Mouse (Mus musculus) MEL (cell line): ENCODE results near the gene Enc1. TPM values are rescaled to one million over a fixed set of nuclear protein-coding genes. Genes with fewer than 3 reads are reported as not detected.

Experiments
- DNase-seq: peaks from one replicate; pipeline ENCODE4 v3.0.0; 2011; ENCODE audit warnings: low read depth, low spot score
- H3K27ac ChIP-seq: 2 replicates; pipeline ENCODE4 v1.5.1; 2012; ENCODE audit warnings: low read depth, mild to moderate bottlenecking, control low read depth, low read length, moderate library complexity; ENCODE audit not compliant: control insufficient read depth
- H3K27me3 ChIP-seq, 2 experiments: fragments of 150-350 bp in 1 of 2; sonication (generic) in 1 of 2; 2 replicates each; pipeline ENCODE4 v1.6.1; 2012; ENCODE audit warnings: low read length in 2 of 2, mild to moderate bottlenecking in 2 of 2, improper control_type of control experiment in 1 of 2, moderate library complexity in 1 of 2; ENCODE audit not compliant: insufficient read depth in 2 of 2, control insufficient read depth in 1 of 2
- H3K36me3 ChIP-seq, 2 experiments: 2 replicates each; pipeline ENCODE4 v1.6.1; 2012 to 2014; ENCODE audit warnings: low read length in 2 of 2, improper control_type of control experiment in 1 of 2, inconsistent platforms in 1 of 2, mild to moderate bottlenecking in 1 of 2; ENCODE audit not compliant: insufficient read depth in 2 of 2, control insufficient read depth in 1 of 2
- H3K4me1 ChIP-seq, 2 experiments: fragments of 150-350 bp in 1 of 2; sonication (generic) in 1 of 2; 2 replicates each; pipeline ENCODE4 v1.6.1; 2012; ENCODE audit warnings: low read length in 2 of 2, improper control_type of control experiment in 1 of 2, mild to moderate bottlenecking in 1 of 2; ENCODE audit not compliant: insufficient read depth in 2 of 2, control insufficient read depth in 1 of 2
- H3K4me3 ChIP-seq, 2 experiments: fragments of 150-350 bp in 1 of 2; sonication (generic) in 1 of 2; 2 replicates each; pipeline ENCODE4 v1.5.1; 2012; ENCODE audit warnings: low read depth in 2 of 2, low read length in 2 of 2, mild to moderate bottlenecking in 2 of 2, moderate library complexity in 2 of 2, control low read depth in 1 of 2, improper control_type of control experiment in 1 of 2; ENCODE audit not compliant: control insufficient read depth in 1 of 2, insufficient read depth in 1 of 2
- H3K79me2 ChIP-seq: 2 replicates; pipeline ENCODE4 v1.6.1; 2012; ENCODE audit warnings: mild to moderate bottlenecking, low read length, moderate library complexity; ENCODE audit not compliant: control insufficient read depth, poor library complexity, insufficient read depth
- H3K9ac ChIP-seq: 2 replicates; pipeline ENCODE4 v1.6.1; 2012; ENCODE audit warnings: low read depth, mild to moderate bottlenecking, control low read depth, low read length, moderate library complexity; ENCODE audit not compliant: control insufficient read depth, poor library complexity, severe bottlenecking
- H3K9me3 ChIP-seq: fragments of 150-350 bp; sonication (generic); replicated peaks from 2 replicates; pipeline ENCODE4 v1.6.1; 2012; ENCODE audit warnings: mild to moderate bottlenecking, low read length, improper control_type of control experiment, moderate library complexity; ENCODE audit not compliant: insufficient read depth
- BHLHE40 ChIP-seq: IDR thresholded peaks from 2 replicates; pipeline ENCODE4 v1.6.1; 2012; ENCODE audit warnings: low read depth, mild to moderate bottlenecking, inconsistent platforms, low read length, improper control_type of control experiment, borderline replicate concordance
- CTCF ChIP-seq, 3 experiments: IDR thresholded peaks in 2 of 3; conservative IDR thresholded peaks in 1 of 3; 2 replicates each; pipeline ENCODE4 v1.5.1; 2011 to 2012; ENCODE audit warnings: low read length in 3 of 3, low read depth in 2 of 3, mild to moderate bottlenecking in 2 of 3, improper control_type of control experiment in 1 of 3, inconsistent platforms in 1 of 3, mixed read lengths in 1 of 3, moderate library complexity in 1 of 3; ENCODE audit not compliant: control insufficient read depth in 1 of 3, insufficient read depth in 1 of 3, poor library complexity in 1 of 3, severe bottlenecking in 1 of 3
- E2F4 ChIP-seq: IDR thresholded peaks from 2 replicates; pipeline ENCODE4 v1.6.1; 2011; ENCODE audit warnings: low read depth, low read length, improper control_type of control experiment, borderline replicate concordance
- ELF1 ChIP-seq: IDR thresholded peaks from 2 replicates; pipeline ENCODE4 v1.6.1; 2014; ENCODE audit warnings: low read depth, mild to moderate bottlenecking, inconsistent platforms, low read length, improper control_type of control experiment, moderate library complexity
- ETS1 ChIP-seq: IDR thresholded peaks from 2 replicates; pipeline ENCODE4 v1.6.1; 2012; ENCODE audit warnings: low read depth, mild to moderate bottlenecking, inconsistent platforms, low read length, improper control_type of control experiment, moderate library complexity
- GATA1 ChIP-seq: IDR thresholded peaks from 2 replicates; pipeline ENCODE4 v1.6.1; 2011; ENCODE audit warnings: low read depth, low read length, improper control_type of control experiment
- JUND ChIP-seq: IDR thresholded peaks from 2 replicates; pipeline ENCODE4 v1.6.1; 2011; ENCODE audit warnings: low read depth, mild to moderate bottlenecking, improper control_type of control experiment, low read length
- MAX ChIP-seq: IDR thresholded peaks from 2 replicates; pipeline ENCODE4 v1.6.1; 2011; ENCODE audit warnings: low read length, improper control_type of control experiment
- MXI1 ChIP-seq: IDR thresholded peaks from 2 replicates; pipeline ENCODE4 v1.6.1; 2011; ENCODE audit warnings: mild to moderate bottlenecking, low read depth, low read length, improper control_type of control experiment
- MYB ChIP-seq: IDR thresholded peaks from 2 replicates; pipeline ENCODE4 v1.6.1; 2011; ENCODE audit warnings: mild to moderate bottlenecking, low read depth, low read length, improper control_type of control experiment
- NELFE ChIP-seq: IDR thresholded peaks from 2 replicates; pipeline ENCODE4 v1.6.1; 2011; ENCODE audit warnings: low read depth, low read length, improper control_type of control experiment
- NRF1 ChIP-seq: IDR thresholded peaks from 2 replicates; pipeline ENCODE4 v1.6.1; 2014; ENCODE audit warnings: low read depth, mild to moderate bottlenecking, inconsistent platforms, low read length, improper control_type of control experiment, moderate library complexity; ENCODE audit not compliant: poor library complexity, insufficient read depth, severe bottlenecking
- POLR2A ChIP-seq, 2 experiments: IDR thresholded peaks; 2 replicates each; pipeline ENCODE4 v1.6.1; 2011 to 2012; ENCODE audit warnings: low read length in 2 of 2, mild to moderate bottlenecking in 2 of 2, control low read depth in 1 of 2, improper control_type of control experiment in 1 of 2, low read depth in 1 of 2, moderate library complexity in 1 of 2; ENCODE audit not compliant: control insufficient read depth in 1 of 2, insufficient read depth in 1 of 2, poor library complexity in 1 of 2
- POLR2AphosphoS2 ChIP-seq: IDR thresholded peaks from 2 replicates; pipeline ENCODE4 v1.6.1; 2011; ENCODE audit warnings: low read length, improper control_type of control experiment
- POLR2AphosphoS5 ChIP-seq: IDR thresholded peaks from 2 replicates; pipeline ENCODE4 v1.6.1; 2012; ENCODE audit warnings: low read depth, borderline replicate concordance, mild to moderate bottlenecking, inconsistent platforms, low read length, moderate library complexity, mixed read lengths
- RAD21 ChIP-seq: IDR thresholded peaks from 2 replicates; pipeline ENCODE4 v1.6.1; 2011; ENCODE audit warnings: mild to moderate bottlenecking, low read depth, low read length, improper control_type of control experiment
- RCOR1 ChIP-seq: IDR thresholded peaks from 2 replicates; pipeline ENCODE4 v1.6.1; 2012; ENCODE audit warnings: low read depth, mild to moderate bottlenecking, inconsistent platforms, low read length, improper control_type of control experiment
- SMC3 ChIP-seq: IDR thresholded peaks from 2 replicates; pipeline ENCODE4 v1.6.1; 2011; ENCODE audit warnings: low read depth, low read length, improper control_type of control experiment
- TAL1 ChIP-seq: IDR thresholded peaks from 2 replicates; pipeline ENCODE4 v1.6.1; 2012; ENCODE audit warnings: mild to moderate bottlenecking, inconsistent platforms, low read length, moderate library complexity, mixed read lengths
- TBP ChIP-seq: IDR thresholded peaks from 2 replicates; pipeline ENCODE4 v1.8.0; 2011; ENCODE audit warnings: low read depth, low read length, improper control_type of control experiment
- UBTF ChIP-seq: IDR thresholded peaks from 2 replicates; pipeline ENCODE4 v1.6.1; 2012; ENCODE audit warnings: low read depth, mild to moderate bottlenecking, inconsistent platforms, low read length, improper control_type of control experiment, moderate library complexity, borderline replicate concordance; ENCODE audit not compliant: insufficient read depth
- USF1 ChIP-seq: IDR thresholded peaks from 2 replicates; pipeline ENCODE4 v1.6.1; 2014; ENCODE audit warnings: low read depth, mild to moderate bottlenecking, inconsistent platforms, low read length, improper control_type of control experiment, moderate library complexity
- USF2 ChIP-seq, 2 experiments: IDR thresholded peaks; 2 replicates each; pipeline ENCODE4 v1.6.1; 2011 to 2012; ENCODE audit warnings: improper control_type of control experiment in 2 of 2, low read length in 2 of 2, borderline replicate concordance in 1 of 2, inconsistent platforms in 1 of 2, low read depth in 1 of 2, mild to moderate bottlenecking in 1 of 2; ENCODE audit not compliant: insufficient read depth in 1 of 2
- ZC3H11A ChIP-seq: IDR thresholded peaks from 2 replicates; pipeline ENCODE4 v1.6.1; 2012; ENCODE audit warnings: low read depth, mild to moderate bottlenecking, inconsistent platforms, low read length, improper control_type of control experiment
- ZMIZ1 ChIP-seq: IDR thresholded peaks from 2 replicates; pipeline ENCODE4 v1.6.1; 2012; ENCODE audit warnings: low read depth, mild to moderate bottlenecking, inconsistent platforms, low read length, improper control_type of control experiment, moderate library complexity
- ZNF384 ChIP-seq: IDR thresholded peaks from 2 replicates; pipeline ENCODE4 v1.6.1; 2012; ENCODE audit warnings: low read depth, mild to moderate bottlenecking, inconsistent platforms, low read length, improper control_type of control experiment
- polyA plus RNA-seq, 2 experiments: library from polyadenylated mRNA; stranded (reverse) in 1 of 2; unstranded in 1 of 2; fragments of >175 nt in 1 of 2; fragments of >200 nt in 1 of 2; gene quantifications; 2 replicates each; pipeline versions ENCODE4 v1.2.1 to v1.2.4; 2012; ENCODE audit warnings: low replicate concordance in 2 of 2, low read depth in 1 of 2; ENCODE audit not compliant: insufficient read length in 2 of 2, insufficient read depth in 1 of 2, missing spikeins in 1 of 2
- total RNA-seq: library from RNA; depleted of rRNA; stranded (reverse); fragments of 300-350 nt; gene quantifications from 2 replicates; pipeline ENCODE4 v1.2.3, GENCODE M21; 2012

Enc1 gene
- total and polyA plus RNA-seq, 3 experiments, result not detected

GRCm38 (mm10) chr13:97233092-97233491 lies 7.8 kb upstream of the Enc1 start:
- Histone ChIP-seq H3K36me3 (no peaks in the 10 kb centered on the region), H3K9me3 (no peaks in the 10 kb centered on the region), H3K4me1 (no peaks in the 10 kb centered on the region), H3K9ac (no peak overlapping the region), H3K27me3 (no peaks in the 10 kb centered on the region), H3K27ac (no peak overlapping the region)
- TF ChIP-seq CTCF (IDR thresholded peaks at IDR 0.05 in 2 of 3, conservative IDR thresholded peaks at IDR 0.05 in 1 of 3; ENCODE audit: control insufficient read depth in 1 of 3, insufficient read depth in 1 of 3, low read depth in 2 of 3, low read length in 3 of 3, poor library complexity in 1 of 3, severe bottlenecking in 1 of 3), result peak in 2 of 3 experiments; percentile 24 to 50; a peak in 3 of 6 replicates
- peak; percentile 56 for TF ChIP-seq RAD21
- TF ChIP-seq RCOR1, result no peak
- no peak; the same call in 1 of the 2 replicates for TF ChIP-seq ZC3H11A
- TF ChIP-seq ZMIZ1, result no peak
- TF ChIP-seq SMC3, result peak; percentile 51
- TF ChIP-seq, all 39 proteins: peak for 3
- H3K4me3 ChIP-seq, result no peak overlapping the region
- H3K79me2 ChIP-seq, result no peaks in the 10 kb centered on the region
- peak; percentile 24 for DNase-seq

- Histone ChIP-seq H3K9ac (no peak overlapping the region), H3K36me3 (no peaks in the 10 kb centered on the region), H3K9me3 (no peaks in the 10 kb centered on the region), H3K4me1 (no peaks in the 10 kb centered on the region), H3K27ac (no peak overlapping the region), H3K79me2 (no peaks in the 10 kb centered on the region), H3K4me3 (no peak overlapping the region), H3K27me3 (no peaks in the 10 kb centered on the region)
- TF ChIP-seq GATA1 (no peak), USF2 (IDR thresholded peaks at IDR 0.05; ENCODE audit: borderline replicate concordance in 1 of 2, insufficient read depth in 1 of 2, low read depth in 1 of 2, low read length in 2 of 2) (no peak), UBTF (no peak), E2F4 (no peak), RCOR1 (no peak), ELF1 (no peak), JUND (no peak), ZC3H11A (peak; percentile 96), SMC3 (peak; percentile 96), POLR2AphosphoS2 (no peak), MAX (no peak), CTCF (IDR thresholded peaks at IDR 0.05 in 2 of 3, conservative IDR thresholded peaks at IDR 0.05 in 1 of 3; ENCODE audit: control insufficient read depth in 1 of 3, insufficient read depth in 1 of 3, low read depth in 2 of 3, low read length in 3 of 3, poor library complexity in 1 of 3, severe bottlenecking in 1 of 3) (peak; percentile 38 to 87 (median 69)), TBP (no peak), MXI1 (no peak), MYB (no peak), ETS1 (no peak), NRF1 (0 out of 2 replicates have a peak, but pooled peaks have one; percentile 19), RAD21 (peak; percentile 92), TAL1 (no peak), POLR2A (IDR thresholded peaks at IDR 0.05; ENCODE audit: control insufficient read depth in 1 of 2, insufficient read depth in 1 of 2, low read depth in 1 of 2, low read length in 2 of 2, poor library complexity in 1 of 2) (no peak), BHLHE40 (no peak), POLR2AphosphoS5 (no peak), NELFE (no peak), ZNF384 (no peak), USF1 (no peak)
- peak; percentile 80 for DNase-seq
These were observed 6.0 kb upstream of the Enc1 start for GRCm38 (mm10) chr13:97234785-97235417.
